Mouse (Mus musculus) ES-Bruce4 (cell line): Measurements from ENCODE around the gene Cbarp. TPM values are rescaled to one million over a fixed set of nuclear protein-coding genes. Genes with fewer than 3 reads are reported as not detected.

Source experiments
- H3K27ac ChIP-seq: 2 replicates; pipeline ENCODE4 v1.5.1; 2012; ENCODE audit warnings: low read length, inconsistent platforms; ENCODE audit not compliant: insufficient read depth
- H3K27me3 ChIP-seq: 2 replicates; pipeline ENCODE4 v1.6.1; 2012; ENCODE audit warnings: mild to moderate bottlenecking, low read length, inconsistent platforms; ENCODE audit not compliant: control insufficient read depth, poor library complexity, insufficient read depth, severe bottlenecking
- H3K36me3 ChIP-seq: 2 replicates; pipeline ENCODE4 v1.6.1; 2012; ENCODE audit warnings: inconsistent platforms, mild to moderate bottlenecking, low read length, moderate library complexity; ENCODE audit not compliant: control insufficient read depth, poor library complexity, insufficient read depth, severe bottlenecking
- H3K4me1 ChIP-seq: one replicate; pipeline ENCODE4 v1.8.1; 2011; ENCODE audit warnings: low read length; ENCODE audit not compliant: control insufficient read depth, insufficient read depth
- H3K4me3 ChIP-seq: 2 replicates; pipeline ENCODE4 v1.5.1; 2011; ENCODE audit warnings: low read depth, mild to moderate bottlenecking, low read length
- H3K9ac ChIP-seq: 2 replicates; pipeline ENCODE4 v1.6.1; 2012; ENCODE audit warnings: low read depth, mild to moderate bottlenecking, inconsistent platforms; ENCODE audit not compliant: poor library complexity, severe bottlenecking
- H3K9me3 ChIP-seq: replicated peaks from 2 replicates; pipeline ENCODE4 v1.6.1; 2012; ENCODE audit warnings: mild to moderate bottlenecking, low read length, inconsistent platforms; ENCODE audit not compliant: control insufficient read depth, poor library complexity, insufficient read depth, severe bottlenecking
- CTCF ChIP-seq: IDR thresholded peaks from one replicate; pipeline ENCODE4 v1.8.1; 2011; ENCODE audit warnings: low read depth, low read length
- EP300 ChIP-seq: IDR thresholded peaks from 2 replicates; pipeline ENCODE4 v1.6.1; 2011; ENCODE audit warnings: low read depth, low read length; ENCODE audit not compliant: insufficient read depth
- POLR2A ChIP-seq: IDR thresholded peaks from one replicate; pipeline ENCODE4 v1.8.1; 2011; ENCODE audit warnings: low read length; ENCODE audit not compliant: insufficient read depth
- polyA plus RNA-seq: library from polyadenylated mRNA; stranded (reverse); fragments of >200 nt; gene quantifications from 2 replicates; pipeline ENCODE4 v1.2.4, GENCODE M21; 2011; ENCODE audit warnings: low read depth; ENCODE audit not compliant: missing spikeins, insufficient read depth, insufficient read length

The Cbarp gene
- polyA plus RNA-seq, 1 experiment, result 29.8 TPM

DNA sequence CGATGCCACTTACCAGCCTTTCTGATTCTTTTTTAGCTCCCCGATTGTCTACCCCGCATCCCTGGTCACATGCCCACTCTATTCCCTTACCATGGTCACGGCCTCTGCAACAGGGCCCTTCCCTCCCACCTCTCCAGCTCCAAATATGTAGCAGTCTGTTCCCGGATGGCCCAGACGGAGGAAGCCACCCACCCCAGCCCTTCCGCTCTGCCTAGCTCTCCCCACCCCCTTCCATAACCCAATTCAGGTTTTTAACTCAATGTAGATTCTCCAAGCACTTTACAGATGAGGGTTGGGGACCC is 16.1 kb upstream of the Cbarp start:
- Histone ChIP-seq H3K36me3 (peaks cover 39% of the 10 kb centered on the region), H3K9ac (no peak overlapping the region), H3K27me3 (no peaks in the 10 kb centered on the region), H3K9me3 (no peaks in the 10 kb centered on the region), H3K4me3 (no peak overlapping the region), H3K4me1 (peaks cover 11% of the 10 kb centered on the region), H3K27ac (no peak overlapping the region)
- TF ChIP-seq POLR2A (no peak), CTCF (no peak), EP300 (no peak)

DNA sequence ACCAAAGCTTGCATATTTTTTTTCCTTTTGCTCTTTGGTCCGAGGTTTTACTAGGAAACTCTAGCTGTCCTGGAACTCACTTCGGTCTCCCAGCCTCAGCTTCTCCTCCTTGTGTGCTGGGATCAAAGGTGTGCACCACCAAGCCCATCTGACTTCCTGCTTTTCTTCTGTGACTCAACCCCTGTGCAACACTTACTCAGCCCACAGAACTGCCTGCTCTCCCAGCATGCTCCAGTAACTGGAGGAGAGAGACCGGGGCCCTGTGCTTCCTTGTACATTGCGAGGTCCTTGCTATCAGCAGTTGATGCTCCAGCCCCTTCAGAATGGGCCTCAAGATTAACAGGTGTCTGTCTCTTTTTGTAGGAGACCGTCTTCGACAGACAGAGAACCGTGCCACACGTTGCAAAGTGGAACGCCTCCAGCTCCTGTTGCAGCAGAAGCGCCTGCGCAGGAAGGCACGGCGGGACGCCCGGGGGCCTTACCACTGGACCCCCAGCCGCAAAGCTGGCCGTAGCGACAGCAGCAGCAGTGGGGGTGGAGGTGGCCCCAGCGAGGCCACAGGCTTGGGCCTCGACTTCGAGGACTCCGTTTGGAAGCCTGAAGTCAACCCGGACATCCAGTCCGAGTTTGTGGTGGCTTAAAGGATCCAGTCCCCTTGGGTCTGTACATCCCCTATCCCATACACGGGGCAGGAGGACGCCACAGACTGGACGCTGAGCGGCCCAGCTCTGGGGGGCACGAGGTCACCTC is 15.5 kb upstream of the Cbarp start:
- TF ChIP-seq CTCF (no peak), POLR2A (no peak), EP300 (no peak)
- H3K27me3 ChIP-seq, result no peaks in the 10 kb centered on the region
- no peaks in the 10 kb centered on the region for H3K9me3 ChIP-seq
- no peak overlapping the region for H3K4me3 ChIP-seq
- H3K27ac ChIP-seq, result no peak overlapping the region
- H3K4me1 ChIP-seq, result peaks cover 11% of the 10 kb centered on the region
- H3K9ac ChIP-seq, result no peak overlapping the region
- peaks cover 39% of the 10 kb centered on the region for H3K36me3 ChIP-seq

DNA sequence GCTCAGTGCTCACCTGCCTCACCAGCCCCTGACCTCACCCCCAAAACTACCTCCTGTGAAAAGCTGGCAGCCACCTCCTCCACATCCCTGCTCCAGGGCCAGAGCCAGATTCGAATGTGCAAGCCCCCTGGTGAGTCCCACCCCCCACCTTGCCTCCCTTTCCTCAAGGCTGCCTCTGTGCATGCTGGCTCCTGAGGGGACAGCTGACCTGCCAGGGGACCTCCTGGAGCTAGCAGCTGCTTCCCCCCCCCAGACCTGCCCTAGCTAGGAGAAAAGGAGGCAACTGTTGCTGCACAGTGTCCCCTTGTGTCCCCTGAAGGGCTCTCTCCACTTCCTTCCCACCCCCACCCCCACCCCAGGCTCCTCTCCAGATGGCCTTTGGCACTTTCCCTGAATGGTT is 14.6 kb upstream of the Cbarp start:
- Histone ChIP-seq H3K36me3 (peaks cover 39% of the 10 kb centered on the region), H3K4me3 (no peak overlapping the region), H3K27ac (no peak overlapping the region), H3K9me3 (no peaks in the 10 kb centered on the region), H3K27me3 (no peaks in the 10 kb centered on the region), H3K9ac (no peak overlapping the region), H3K4me1 (peaks cover 11% of the 10 kb centered on the region)
- TF ChIP-seq CTCF, result no peak
- no peak for TF ChIP-seq POLR2A
- no peak for TF ChIP-seq EP300

DNA sequence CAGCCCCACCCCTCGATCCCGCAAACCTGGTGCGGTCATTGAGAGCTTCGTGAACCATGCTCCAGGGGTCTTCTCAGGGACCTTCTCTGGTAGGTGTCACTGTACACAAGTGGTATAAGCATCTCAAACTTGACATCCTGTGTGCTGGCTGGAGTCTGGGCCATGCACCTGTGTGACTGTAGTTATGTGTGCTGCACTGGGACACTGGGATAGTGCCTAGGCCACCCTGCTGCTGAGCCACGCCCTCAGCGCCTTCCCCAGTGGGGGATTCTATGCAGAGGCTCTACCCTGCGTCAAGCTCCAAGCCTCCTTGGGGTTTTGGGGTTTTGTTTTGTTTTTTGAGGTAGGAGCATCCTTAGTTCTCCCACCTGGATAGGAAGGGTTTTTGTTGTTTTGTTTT is 13.7 kb upstream of the Cbarp start:
- no peak overlapping the region for H3K9ac ChIP-seq

DNA sequence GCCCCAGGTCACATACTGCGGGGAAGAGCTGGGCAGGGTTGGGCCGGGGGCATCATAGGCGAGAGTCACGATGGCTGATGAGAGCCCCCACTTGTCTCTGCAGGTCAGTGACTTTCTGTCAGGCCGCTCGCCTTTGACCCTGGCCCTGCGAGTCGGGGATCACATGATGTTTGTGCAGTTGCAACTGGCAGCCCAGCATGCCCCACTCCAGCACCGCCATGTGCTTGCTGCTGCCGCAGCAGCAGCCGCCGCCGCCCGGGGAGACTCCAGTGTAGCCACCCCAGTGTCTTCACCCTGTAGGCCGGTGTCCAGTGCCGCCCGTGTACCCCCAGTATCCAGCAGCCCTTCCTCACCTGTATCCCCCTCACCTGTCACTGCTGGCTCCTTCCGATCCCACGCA is 13.1 kb upstream of the Cbarp start:
- Histone ChIP-seq H3K4me3 (no peak overlapping the region), H3K27ac (no peak overlapping the region), H3K9ac (peak overlapping the region; percentile 93), H3K36me3 (peaks cover 39% of the 10 kb centered on the region), H3K9me3 (no peaks in the 10 kb centered on the region), H3K27me3 (no peaks in the 10 kb centered on the region), H3K4me1 (peaks cover 7% of the 10 kb centered on the region)
- TF ChIP-seq EP300 (no peak), CTCF (no peak), POLR2A (no peak)

More for the DNA sequence above, 13.7 kb upstream of the Cbarp start:
- Histone ChIP-seq H3K4me1 (peaks cover 11% of the 10 kb centered on the region), H3K9me3 (no peaks in the 10 kb centered on the region), H3K27ac (no peak overlapping the region), H3K27me3 (no peaks in the 10 kb centered on the region), H3K36me3 (peaks cover 39% of the 10 kb centered on the region), H3K4me3 (no peak overlapping the region)
- TF ChIP-seq CTCF, result no peak
- no peak for TF ChIP-seq POLR2A
- no peak for TF ChIP-seq EP300

DNA sequence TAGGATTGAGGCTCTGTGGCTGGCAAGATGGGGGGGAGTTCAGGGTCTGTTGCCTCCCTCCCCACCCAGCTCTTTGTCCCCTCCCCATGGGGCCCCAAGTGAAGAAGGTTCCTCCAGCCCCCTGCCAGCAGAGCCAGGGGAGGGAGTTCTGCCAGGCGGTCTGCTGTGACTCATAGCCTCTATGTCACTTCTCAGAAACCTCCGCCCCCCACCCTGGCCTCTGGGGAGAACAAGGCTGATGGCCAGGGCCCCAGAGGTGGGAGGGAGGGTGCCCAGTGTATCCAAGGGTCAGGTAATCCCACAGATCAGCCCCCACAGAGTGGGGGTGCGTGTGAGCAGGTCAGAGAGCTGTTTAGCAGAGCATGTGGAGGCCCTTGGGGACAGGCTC is 12.2 kb upstream of the Cbarp start:
- peak overlapping the region; percentile 93 for H3K9ac ChIP-seq
- no peaks in the 10 kb centered on the region for H3K27me3 ChIP-seq
- H3K4me1 ChIP-seq, result peaks cover 6% of the 10 kb centered on the region
- TF ChIP-seq EP300 (no peak), CTCF (no peak), POLR2A (no peak)
- peaks cover 39% of the 10 kb centered on the region for H3K36me3 ChIP-seq
- H3K9me3 ChIP-seq, result no peaks in the 10 kb centered on the region
- H3K27ac ChIP-seq, result no peak overlapping the region
- no peak overlapping the region for H3K4me3 ChIP-seq
